ENCODE assay signal across 16 mouse cellular contexts in the genomic region with DNA sequence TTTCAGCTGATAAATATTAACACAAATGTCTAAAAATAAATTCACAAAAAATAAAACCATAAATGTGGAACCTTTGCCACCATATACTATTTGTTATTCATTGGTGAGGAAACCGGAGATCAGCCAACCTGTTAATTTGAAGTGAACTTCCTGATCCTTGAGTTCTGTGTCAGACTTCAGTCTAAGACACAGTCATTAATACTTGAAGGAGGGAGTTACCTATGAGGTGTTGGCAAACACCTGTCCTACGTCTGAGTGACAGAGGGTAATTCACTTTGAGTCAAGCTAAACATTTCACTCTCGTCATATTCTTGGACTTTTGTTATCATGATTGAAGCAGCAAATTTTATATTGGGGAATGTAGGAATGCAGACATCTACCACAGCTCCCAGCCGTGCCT.
"Had no signal": no experiment of that assay in that cellular context is flagged by ENCODE, and none has a peak within 500 bp of the region (broad histone marks: within the 10 kb centered on the region; RNA-seq: fewer than 3 reads in every experiment).

No protein-coding gene starts in this region.

- H3K27me3 ChIP-seq: midbrain, embryonic 12.5 days; neural tube, embryonic 13.5 days; neural tube, embryonic 15.5 days; stomach, embryonic 15.5 days had no signal

- DNase-seq: lung, adult 18-20 months; lung, embryonic 14.5 days; lung, postnatal 10 days; lung, postnatal 4 days; midbrain, embryonic 14.5 days; right cerebral cortex, postnatal 14 days; thymus, adult 18-20 months; thymus, postnatal 14 days; thymus, postnatal 36 days had no signal

- H3K4me2 ChIP-seq: lung, embryonic 14.5 days; midbrain, embryonic 12.5 days; neural tube, embryonic 13.5 days; neural tube, embryonic 15.5 days; stomach, embryonic 15.5 days had no signal

- H3K4me3 ChIP-seq: midbrain, embryonic 10.5 days; midbrain, embryonic 12.5 days; myocyte; neural tube, embryonic 13.5 days; neural tube, embryonic 15.5 days; stomach, embryonic 15.5 days had no signal

- ATAC-seq: midbrain, embryonic 16.5 days had no signal

- H3K9me3 ChIP-seq: neural tube, embryonic 15.5 days; stomach, embryonic 15.5 days had no signal

- H3K9ac ChIP-seq: lung, embryonic 14.5 days; midbrain, embryonic 12.5 days; neural tube, embryonic 13.5 days; neural tube, embryonic 15.5 days; stomach, embryonic 15.5 days had no signal

- H3K27ac ChIP-seq: midbrain, embryonic 10.5 days; midbrain, embryonic 12.5 days; neural tube, embryonic 13.5 days; neural tube, embryonic 15.5 days; stomach, embryonic 15.5 days had no signal

- H3K4me1 ChIP-seq: midbrain, embryonic 10.5 days; midbrain, embryonic 12.5 days; neural tube, embryonic 13.5 days; neural tube, embryonic 15.5 days; stomach, embryonic 15.5 days had no signal

- H3K36me3 ChIP-seq: midbrain, embryonic 10.5 days; midbrain, embryonic 12.5 days; neural tube, embryonic 13.5 days; neural tube, embryonic 15.5 days; stomach, embryonic 15.5 days had no signal
